Mouse (Mus musculus) kidney, embryonic 16.5 days (tissue): ENCODE data around the gene Gm8020. TPM values are rescaled to one million over a fixed set of nuclear protein-coding genes. Genes with fewer than 3 reads are reported as not detected.
A peak's percentile ranks its signal among the peaks of the same experiment; 100 is the strongest.
"Not testable (repeated sequence)": the region's sequence is repeated elsewhere in the genome, so short reads cannot be mapped to it uniquely, and the experiment has no call there.

Source experiments
- ATAC-seq: fragments of 200-750 bp; cut with Nextera tagmentation; 2 replicates; pipeline ENCODE4 v1.8.0; 2017; ENCODE audit warnings: moderate TSS enrichment; ENCODE audit not compliant: low FRiP score, low TSS enrichment
- H3K27ac ChIP-seq: fragments of 300-500 bp; sonication (generic); 2 replicates; pipeline ENCODE4 v1.5.1; 2014; ENCODE audit warnings: low read length
- H3K27me3 ChIP-seq: fragments of 300-500 bp; sonication (generic); 2 replicates; pipeline ENCODE4 v1.6.1; 2014; ENCODE audit warnings: low read length, control low read depth, mixed read lengths; ENCODE audit not compliant: insufficient read depth
- H3K36me3 ChIP-seq: fragments of 300-500 bp; sonication (generic); 2 replicates; pipeline ENCODE4 v1.6.1; 2014; ENCODE audit warnings: low read length, control low read depth, mixed read lengths; ENCODE audit not compliant: insufficient read depth
- H3K4me1 ChIP-seq: fragments of 300-500 bp; sonication (generic); 2 replicates; pipeline ENCODE4 v1.6.1; 2014; ENCODE audit warnings: low read length, control low read depth, mixed read lengths; ENCODE audit not compliant: insufficient read depth
- H3K4me2 ChIP-seq: fragments of 300-500 bp; sonication (generic); replicated peaks from 2 replicates; pipeline ENCODE4 v1.6.1; 2014; ENCODE audit warnings: low read depth, low read length
- H3K4me3 ChIP-seq: fragments of 300-500 bp; sonication (generic); 2 replicates; pipeline ENCODE4 v1.5.1; 2014; ENCODE audit warnings: mild to moderate bottlenecking, low read length
- H3K9ac ChIP-seq: fragments of 300-500 bp; sonication (generic); replicated peaks from 2 replicates; pipeline ENCODE4 v1.6.1; 2014; ENCODE audit warnings: low read length
- H3K9me3 ChIP-seq: fragments of 300-500 bp; sonication (generic); 2 replicates; pipeline ENCODE4 v1.6.1; 2016; ENCODE audit warnings: low read length, control low read depth
- WGBS: fragments of 180-500 bp; shearing (Covaris S2); extraction: QIAGEN DNeasy Blood & Tissue Kit; methylation state at CpG from one replicate; pipeline ENCODE4 v1.1.7; 2014; 5-methylcytosine and 5-hydroxymethylcytosine counted together
- polyA plus RNA-seq: library from polyadenylated mRNA; unstranded; fragments of >200 nt; fragmentation: Nextera tagmentation; extraction: Ambion mirVana; gene quantifications from 2 replicates; pipeline ENCODE4 v1.2.1, GENCODE M21; 2015

Gm8020 gene
- not detected in 2 replicates for polyA plus RNA-seq

DNA sequence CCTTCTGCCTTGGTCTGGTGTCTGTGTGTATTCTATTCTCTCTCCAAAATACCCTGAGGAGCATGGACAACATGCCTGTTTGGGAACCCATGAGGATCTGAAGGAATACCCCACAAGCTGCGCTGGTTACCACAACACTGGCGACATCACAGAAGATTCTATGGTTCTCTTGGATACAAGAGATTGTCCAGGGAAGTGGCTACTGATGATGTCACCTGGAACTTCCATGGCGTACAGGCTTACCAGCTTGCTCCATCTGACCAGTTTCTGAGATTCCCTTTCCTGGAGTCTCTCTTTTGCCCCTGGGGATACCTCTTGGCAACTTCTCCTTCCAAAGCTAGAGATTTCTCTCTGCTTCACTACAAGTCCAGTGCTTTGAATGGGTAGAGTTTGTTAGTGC is at the start of gene Gm8020:
Gene Gm8020 (minus strand): TSS at position 101 of the 400 bp plus-strand sequence.
- WGBS, result 94% methylated on average over 2 of the region's 3 CpGs
- H3K9me3 ChIP-seq, H3K9ac ChIP-seq, ATAC-seq, H3K4me1 ChIP-seq, H3K4me3 ChIP-seq, H3K27me3 ChIP-seq, H3K36me3 ChIP-seq, H3K4me2 ChIP-seq, H3K27ac ChIP-seq: not testable (repeated sequence)

DNA sequence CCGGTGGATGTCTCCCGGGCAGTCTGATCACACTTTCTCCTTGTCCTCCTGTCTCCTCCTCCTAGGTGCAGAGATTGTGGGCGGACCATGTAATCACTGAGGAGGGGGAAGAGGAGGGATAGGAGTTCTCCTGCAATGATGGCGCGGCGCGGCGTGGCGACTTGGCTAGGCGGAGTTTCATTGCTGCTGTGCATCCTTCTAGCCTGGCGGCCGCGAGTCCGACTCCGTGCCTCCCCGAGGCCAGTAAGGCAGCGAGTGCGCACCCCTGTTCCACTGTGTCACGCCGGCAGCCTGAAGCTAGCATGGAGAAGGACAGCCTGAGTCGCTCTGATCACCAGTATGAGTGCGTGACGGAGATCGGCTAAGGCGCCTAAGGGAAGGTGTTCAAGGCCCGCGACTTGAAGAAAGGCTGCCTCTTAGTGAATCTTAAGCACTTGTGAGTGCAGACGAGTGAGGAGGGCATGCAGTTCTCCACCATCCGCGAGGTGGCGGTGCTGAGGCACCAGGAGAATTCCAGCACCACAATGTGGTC is 41.1 kb upstream of the Gm8020 start:
- 15% methylated on average over 22 of the region's 31 CpGs for WGBS
- not testable (repeated sequence) for H3K36me3 ChIP-seq

DNA sequence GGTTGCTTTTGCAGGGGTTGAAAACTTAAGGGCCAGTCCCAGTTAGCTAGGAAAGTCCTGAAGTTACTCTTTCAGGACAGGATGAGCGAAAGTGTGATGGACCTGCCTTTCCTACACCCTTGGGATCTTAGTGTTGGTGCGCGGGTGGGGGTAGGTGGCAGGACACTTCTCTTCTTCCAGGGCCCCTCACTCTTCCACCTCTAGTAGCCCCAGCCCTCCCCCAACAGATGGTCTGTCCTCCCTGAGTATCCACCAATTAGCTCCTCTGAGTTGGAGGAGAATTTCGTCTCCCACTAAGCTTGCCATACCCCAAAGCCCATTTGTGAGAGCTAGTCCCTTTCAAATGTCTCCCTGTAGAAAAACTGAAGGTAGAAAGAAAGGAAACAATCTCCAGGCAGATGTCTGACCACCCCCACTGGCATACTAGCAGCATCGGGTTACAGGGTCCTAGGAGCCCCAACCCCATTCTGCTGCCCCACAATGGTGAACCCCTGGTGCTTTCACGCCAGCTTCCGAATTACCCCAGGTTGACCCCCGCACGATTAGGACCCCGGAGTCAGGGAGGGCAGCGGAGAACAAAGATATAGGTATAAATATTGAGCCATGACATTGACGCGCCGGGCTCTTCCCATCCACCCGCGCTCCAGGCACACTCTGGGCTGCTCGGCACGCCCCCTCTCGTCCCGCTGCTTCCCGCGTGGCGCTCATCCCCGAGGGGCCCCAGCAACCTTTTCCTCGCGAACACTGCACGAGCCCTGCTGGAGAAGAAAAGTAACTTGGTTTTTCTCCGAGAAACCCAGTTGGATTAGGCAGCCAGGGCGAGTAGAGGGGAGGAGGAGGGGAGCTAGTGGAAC is 40.4 kb upstream of the Gm8020 start:
- not testable (repeated sequence) for H3K9ac ChIP-seq, H3K4me3 ChIP-seq, H3K27ac ChIP-seq, H3K4me1 ChIP-seq, H3K36me3 ChIP-seq, H3K4me2 ChIP-seq, ATAC-seq, H3K27me3 ChIP-seq, H3K9me3 ChIP-seq
- WGBS, result 20% methylated on average over 16 of the region's 29 CpGs

More for the DNA sequence above, 41.1 kb upstream of the Gm8020 start:
- H3K27me3 ChIP-seq, H3K9ac ChIP-seq, H3K4me1 ChIP-seq, H3K4me3 ChIP-seq, H3K4me2 ChIP-seq, H3K9me3 ChIP-seq, H3K27ac ChIP-seq: not testable (repeated sequence)
- ATAC-seq, result peak; percentile 61; the same call in 1 of the 2 replicates

DNA sequence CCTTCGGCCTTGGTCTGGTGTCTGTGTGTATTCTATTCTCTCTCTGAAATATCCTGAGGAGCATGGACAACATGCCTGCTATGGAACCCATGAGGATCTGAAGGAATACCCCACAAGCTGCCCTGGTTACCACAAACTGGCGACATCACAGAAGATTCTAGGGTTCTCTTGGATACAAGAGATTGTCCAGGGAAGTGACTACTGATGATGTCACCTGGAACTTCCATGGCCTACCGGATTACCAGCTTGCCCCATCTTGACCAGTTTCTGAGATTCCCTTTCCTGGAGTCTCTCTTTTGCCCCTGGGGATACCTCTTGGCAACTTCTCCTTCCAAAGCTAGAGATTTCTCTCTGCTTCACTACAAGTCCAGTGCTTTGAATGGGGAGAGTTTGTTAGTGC is 22.0 kb upstream of the Gm8020 start, which contains the start of gene Gm8024:
Gene Gm8024 (minus strand): TSS at position 101 of the 400 bp plus-strand sequence.
- 96% methylated on average over 1 of the region's 3 CpGs for WGBS
- ATAC-seq, result not testable (repeated sequence)

DNA sequence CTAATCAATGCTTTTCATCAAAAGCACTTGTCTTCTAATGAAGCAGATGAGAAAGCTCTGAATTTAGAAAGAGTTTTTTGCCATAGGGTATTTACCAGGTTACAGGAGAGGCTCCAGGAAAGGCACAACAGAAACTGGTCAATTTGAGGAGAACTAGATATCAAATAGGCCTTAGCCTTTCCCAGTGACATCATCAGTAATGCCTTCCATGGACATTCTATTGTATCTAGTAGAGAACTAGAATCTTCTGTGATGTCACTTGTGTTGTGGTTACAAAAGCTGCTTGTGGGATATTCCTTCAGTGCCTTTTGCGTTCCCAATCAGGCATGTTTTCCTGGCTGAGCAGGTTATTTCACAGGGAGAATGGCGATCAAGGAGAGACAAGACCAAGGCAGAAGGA is 38.6 kb downstream of the Gm8020 start, which contains the start of gene Gm8011:
Gene Gm8011 (plus strand): TSS at position 301 of the 400 bp plus-strand sequence.
- not testable (repeated sequence) for H3K4me1 ChIP-seq, ATAC-seq
- 51% methylated on average over 2 of the region's 2 CpGs for WGBS

More for the DNA sequence above, 22.0 kb upstream of the Gm8020 start, which contains the start of gene Gm8024:
- H3K4me1 ChIP-seq, H3K9me3 ChIP-seq, H3K4me3 ChIP-seq, H3K27ac ChIP-seq, H3K9ac ChIP-seq, H3K4me2 ChIP-seq, H3K36me3 ChIP-seq, H3K27me3 ChIP-seq: not testable (repeated sequence)

More for the DNA sequence above, 38.6 kb downstream of the Gm8020 start, which contains the start of gene Gm8011:
- H3K4me3 ChIP-seq, H3K9me3 ChIP-seq, H3K9ac ChIP-seq, H3K27me3 ChIP-seq, H3K27ac ChIP-seq, H3K36me3 ChIP-seq, H3K4me2 ChIP-seq: not testable (repeated sequence)

Other genes with a start within 250 kb of the Gm8020 start
- gene Gm17026, start 242.3 kb downstream of the Gm8020 start, polyA plus RNA-seq, result not detected in 2 replicates
- gene Gm9611, start 205.0 kb downstream of the Gm8020 start, polyA plus RNA-seq, result not detected in 2 replicates
- not detected in 2 replicates for gene Gm7995, start 192.1 kb downstream of the Gm8020 start, polyA plus RNA-seq
- gene Gm8005, start 62.7 kb downstream of the Gm8020 start, polyA plus RNA-seq, result not detected in 2 replicates
- gene Gm8011, start 38.5 kb downstream of the Gm8020 start, polyA plus RNA-seq, result not detected in 2 replicates
- gene Gm8024, start 21.9 kb upstream of the Gm8020 start, polyA plus RNA-seq, result not detected in 2 replicates
- gene Gm17124, start 97.5 kb upstream of the Gm8020 start, polyA plus RNA-seq, result not detected in 2 replicates
- gene Gm3633, start 139.6 kb upstream of the Gm8020 start, polyA plus RNA-seq, result not detected in 2 replicates
- not detected in 2 replicates for gene Gm10378, start 153.6 kb upstream of the Gm8020 start, polyA plus RNA-seq